Mouse (Mus musculus): ENCODE measurements around the gene Daam1. TPM values are rescaled to one million over a fixed set of nuclear protein-coding genes. Genes with fewer than 3 reads are reported as not detected.
A peak's percentile ranks its signal among the peaks of the same experiment; 100 is the strongest.

The Daam1 gene
- polyA plus RNA-seq, 1 experiment from 2014 or later, result 25.0 TPM

DNA sequence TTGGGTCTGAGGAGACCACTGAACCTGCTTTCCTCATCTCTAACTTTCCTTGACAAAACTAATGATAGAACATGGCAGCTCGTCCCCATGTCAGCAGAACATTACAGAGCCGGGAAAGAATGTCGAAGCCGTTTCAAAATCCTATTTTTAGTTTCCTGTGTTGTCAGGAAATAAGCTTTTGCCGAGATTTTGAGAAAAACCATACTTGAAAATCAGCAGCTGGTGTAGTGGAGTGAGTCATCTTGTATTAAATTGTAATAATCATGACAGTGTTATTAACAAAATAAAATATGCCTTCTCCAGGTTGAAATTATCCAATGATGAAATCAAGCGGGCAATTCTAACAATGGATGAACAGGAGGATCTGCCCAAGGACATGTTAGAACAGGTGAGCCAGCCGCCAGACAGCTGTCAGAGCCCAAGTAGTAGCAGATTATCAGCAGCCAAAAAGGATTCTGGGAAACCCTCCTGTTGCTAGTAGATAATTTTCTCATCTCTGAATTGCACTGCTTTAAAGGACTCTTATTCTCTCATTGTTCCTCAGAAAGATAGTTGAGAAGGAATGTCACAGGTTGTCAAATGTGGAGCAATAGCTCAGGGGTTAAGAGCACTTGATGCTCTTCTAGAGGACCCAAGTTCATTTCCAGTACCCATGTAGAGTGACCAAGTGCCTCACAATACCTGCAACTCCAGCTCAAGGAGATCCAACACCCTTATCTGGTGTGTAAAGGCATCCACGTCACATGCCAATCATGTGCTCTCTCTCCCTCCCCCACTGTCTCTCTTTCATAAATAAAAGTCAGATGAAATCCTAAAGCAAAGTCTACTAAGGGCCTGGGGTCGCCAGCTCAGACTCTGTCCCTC is 140.1 kb downstream of the Daam1 start:
- no peak overlapping the region for H3K27ac ChIP-seq
- no peak overlapping the region for H3K9ac ChIP-seq
- peaks cover 62% of the 10 kb centered on the region for H3K36me3 ChIP-seq
- H3K27me3 ChIP-seq, result no peaks in the 10 kb centered on the region
- H3K9me3 ChIP-seq, result no peaks in the 10 kb centered on the region
- no peak overlapping the region for H3K4me2 ChIP-seq
- 89% methylated on average over 9 of the region's 9 CpGs for WGBS
- ATAC-seq (ENCODE audit: low FRiP score), result no peak
- H3K4me1 ChIP-seq (replicated peaks), result peaks cover 27% of the 10 kb centered on the region
- H3K4me3 ChIP-seq, result no peak overlapping the region

- Histone ChIP-seq H3K9ac (no peak overlapping the region), H3K9me3 (no peaks in the 10 kb centered on the region), H3K4me3 (no peak overlapping the region), H3K4me2 (no peak overlapping the region), H3K27me3 (no peaks in the 10 kb centered on the region), H3K4me1 (replicated peaks) (peaks cover 31% of the 10 kb centered on the region), H3K27ac (no peak overlapping the region), H3K36me3 (peaks cover 73% of the 10 kb centered on the region)
- ATAC-seq (ENCODE audit: low FRiP score), result no peak
- 89% methylated on average over 5 of the region's 5 CpGs for WGBS
These were observed 141.2 kb downstream of the Daam1 start for GRCm38 (mm10) chr12:71972126-71972525.

DNA sequence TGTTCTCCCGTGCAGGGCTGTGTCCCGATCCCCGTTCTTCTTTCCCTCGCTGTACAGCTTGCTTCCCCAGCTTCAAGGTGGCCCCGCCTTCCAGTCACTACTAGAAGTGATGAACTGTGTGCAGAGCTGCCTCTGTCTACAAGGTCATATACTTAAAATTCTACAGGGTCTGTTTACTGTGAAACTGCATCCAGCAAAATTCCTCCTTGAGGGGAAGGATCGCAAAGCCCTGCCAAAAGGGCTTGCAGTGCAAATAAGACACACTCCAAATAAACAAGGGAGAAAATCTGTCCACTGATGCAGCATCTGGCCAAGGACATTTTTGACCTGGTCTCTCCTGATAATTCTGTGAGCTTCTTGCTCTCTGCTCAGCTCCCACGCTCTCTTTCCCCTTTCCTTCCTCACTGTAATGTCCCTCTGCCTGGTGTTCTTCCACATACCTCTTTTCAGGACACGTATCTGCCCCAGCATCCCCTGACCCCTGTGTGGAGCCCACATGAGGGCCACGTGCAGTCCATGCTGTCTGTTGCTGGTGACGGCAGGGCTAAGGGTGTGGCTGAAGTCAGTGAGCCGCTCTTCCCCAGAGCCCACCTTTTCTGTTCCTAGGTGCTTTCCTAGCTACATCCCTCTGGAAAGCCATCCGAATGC is 141.9 kb downstream of the Daam1 start:
- no peak overlapping the region for H3K4me2 ChIP-seq
- 85% methylated on average over 12 of the region's 12 CpGs for WGBS
- no peak overlapping the region for H3K9ac ChIP-seq
- H3K36me3 ChIP-seq, result peaks cover 77% of the 10 kb centered on the region
- no peak overlapping the region for H3K27ac ChIP-seq
- H3K4me1 ChIP-seq (replicated peaks), result peaks cover 31% of the 10 kb centered on the region
- no peak overlapping the region for H3K4me3 ChIP-seq
- H3K9me3 ChIP-seq, result no peaks in the 10 kb centered on the region
- no peaks in the 10 kb centered on the region for H3K27me3 ChIP-seq
- no peak for ATAC-seq (ENCODE audit: low FRiP score)

DNA sequence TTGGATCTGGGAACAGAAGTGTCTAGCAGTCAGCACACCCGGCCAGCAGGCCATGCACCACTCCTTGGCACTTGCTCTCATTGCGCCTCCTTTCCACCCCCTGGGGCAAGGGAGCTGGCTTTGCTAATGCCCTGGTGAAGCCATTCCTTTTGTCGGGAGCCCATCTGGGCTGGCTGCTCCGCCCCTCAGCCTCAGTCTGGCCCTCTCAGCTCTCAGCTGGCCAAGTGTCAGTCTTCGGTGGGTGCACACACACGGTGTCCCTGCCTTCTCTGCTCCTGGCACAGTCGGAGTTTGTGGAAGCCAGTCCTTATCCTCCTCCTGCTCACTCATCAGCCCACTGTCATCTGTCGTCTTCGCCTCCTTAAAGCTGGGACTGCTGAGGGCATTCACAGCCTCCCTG is 142.7 kb downstream of the Daam1 start:
- H3K9me3 ChIP-seq, result no peaks in the 10 kb centered on the region
- ATAC-seq (ENCODE audit: low FRiP score), result no peak
- peaks cover 31% of the 10 kb centered on the region for H3K4me1 ChIP-seq (replicated peaks)
- H3K27ac ChIP-seq, result no peak overlapping the region
- no peak overlapping the region for H3K9ac ChIP-seq
- peaks cover 80% of the 10 kb centered on the region for H3K36me3 ChIP-seq
- H3K4me3 ChIP-seq, result no peak overlapping the region
- H3K4me2 ChIP-seq, result no peak overlapping the region
- no peaks in the 10 kb centered on the region for H3K27me3 ChIP-seq
- 58% methylated on average over 9 of the region's 9 CpGs for WGBS

GRCm38 (mm10) chr12:71975626-71976025 is 144.7 kb downstream of the Daam1 start:
- H3K36me3 ChIP-seq, result peaks cover 83% of the 10 kb centered on the region
- H3K4me2 ChIP-seq, result no peak overlapping the region
- peaks cover 16% of the 10 kb centered on the region for H3K4me1 ChIP-seq (replicated peaks)
- ATAC-seq (ENCODE audit: low FRiP score), result no peak
- no peak overlapping the region for H3K27ac ChIP-seq
- no peaks in the 10 kb centered on the region for H3K9me3 ChIP-seq
- 79% methylated on average over 1 of the region's 1 CpGs for WGBS
- no peak overlapping the region for H3K9ac ChIP-seq
- no peak overlapping the region for H3K4me3 ChIP-seq
- no peaks in the 10 kb centered on the region for H3K27me3 ChIP-seq

- H3K9ac ChIP-seq, result no peak overlapping the region
- H3K27me3 ChIP-seq, result no peaks in the 10 kb centered on the region
- WGBS, result 68% methylated on average over 7 of the region's 7 CpGs
- no peak overlapping the region for H3K4me3 ChIP-seq
- peaks cover 84% of the 10 kb centered on the region for H3K36me3 ChIP-seq
- H3K27ac ChIP-seq, result peak overlapping the region; percentile 55
- H3K4me1 ChIP-seq (replicated peaks), result peaks cover 16% of the 10 kb centered on the region
- no peak for ATAC-seq (ENCODE audit: low FRiP score)
- no peak overlapping the region for H3K4me2 ChIP-seq
- H3K9me3 ChIP-seq, result no peaks in the 10 kb centered on the region
These were observed 145.6 kb downstream of the Daam1 start for GRCm38 (mm10) chr12:71976361-71976960.

DNA sequence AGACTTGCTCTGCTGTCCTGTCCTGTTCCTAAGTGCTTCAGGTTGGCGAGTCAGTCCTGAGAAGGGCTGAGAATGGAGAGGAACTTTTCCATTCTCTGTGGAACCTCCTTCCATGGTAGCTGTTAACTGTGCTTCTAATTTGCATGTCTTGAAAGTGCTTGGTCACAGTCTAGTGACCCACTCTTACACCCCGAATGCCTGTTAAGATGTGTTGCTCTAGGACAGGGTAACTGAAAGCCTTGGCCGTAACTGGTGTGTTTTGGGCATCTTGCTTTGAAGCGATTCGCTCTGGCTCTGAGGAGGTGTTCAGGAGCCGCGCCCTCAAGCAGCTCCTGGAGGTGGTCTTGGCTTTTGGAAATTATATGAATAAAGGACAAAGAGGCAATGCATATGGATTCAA is 146.5 kb downstream of the Daam1 start:
- Histone ChIP-seq H3K9ac (no peak overlapping the region), H3K4me1 (replicated peaks) (peaks cover 16% of the 10 kb centered on the region), H3K27me3 (no peaks in the 10 kb centered on the region), H3K36me3 (peaks cover 81% of the 10 kb centered on the region), H3K9me3 (no peaks in the 10 kb centered on the region), H3K4me3 (no peak overlapping the region), H3K27ac (no peak overlapping the region), H3K4me2 (no peak overlapping the region)
- no peak for ATAC-seq (ENCODE audit: low FRiP score)
- WGBS, result 93% methylated on average over 7 of the region's 7 CpGs

DNA sequence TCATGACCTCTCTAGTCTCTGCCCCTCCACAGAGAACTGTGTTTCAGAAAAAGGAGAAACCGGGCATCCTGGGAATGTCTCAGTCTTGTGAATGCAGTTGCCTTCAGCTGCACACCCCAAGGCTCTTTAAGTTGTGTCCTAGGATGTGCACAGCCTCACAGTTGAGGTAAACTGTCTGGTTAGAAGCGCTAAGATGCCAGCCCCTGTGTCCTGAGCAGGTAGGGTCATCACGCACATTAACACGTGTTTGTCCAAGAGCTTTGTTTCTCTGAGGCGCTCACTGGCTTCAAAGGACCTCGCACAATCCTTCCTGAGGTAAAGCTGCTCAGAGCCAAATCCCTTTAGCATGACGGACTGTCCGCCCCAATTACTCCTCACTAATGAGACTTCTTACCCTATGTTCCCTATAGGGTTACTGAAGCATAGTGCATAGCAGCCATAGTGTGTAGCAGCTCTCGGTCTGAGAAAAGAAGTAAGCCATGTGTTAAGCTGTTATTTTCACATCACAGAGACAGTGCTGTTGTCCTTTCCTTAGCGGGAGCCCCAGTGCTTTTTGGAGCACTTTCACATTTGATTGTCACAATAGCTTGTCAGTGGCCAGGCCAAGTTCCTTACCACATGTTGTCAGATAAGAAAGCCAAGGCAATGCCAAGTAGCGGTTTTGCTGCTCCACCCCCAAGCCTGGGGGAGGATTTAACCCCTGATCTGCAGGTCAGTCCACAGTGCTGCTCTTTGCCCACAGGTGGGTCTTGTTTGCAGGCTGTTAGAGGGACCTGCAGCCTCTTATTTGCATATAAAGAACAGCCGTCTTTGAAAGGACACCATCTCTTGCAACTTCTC is 147.9 kb downstream of the Daam1 start:
- Histone ChIP-seq H3K4me2 (no peak overlapping the region), H3K27me3 (no peaks in the 10 kb centered on the region), H3K4me1 (replicated peaks) (peaks cover 10% of the 10 kb centered on the region), H3K36me3 (peaks cover 81% of the 10 kb centered on the region), H3K27ac (no peak overlapping the region), H3K9ac (no peak overlapping the region), H3K4me3 (no peak overlapping the region), H3K9me3 (no peaks in the 10 kb centered on the region)
- ATAC-seq (ENCODE audit: low FRiP score), result no peak
- WGBS, result 60% methylated on average over 12 of the region's 12 CpGs

DNA sequence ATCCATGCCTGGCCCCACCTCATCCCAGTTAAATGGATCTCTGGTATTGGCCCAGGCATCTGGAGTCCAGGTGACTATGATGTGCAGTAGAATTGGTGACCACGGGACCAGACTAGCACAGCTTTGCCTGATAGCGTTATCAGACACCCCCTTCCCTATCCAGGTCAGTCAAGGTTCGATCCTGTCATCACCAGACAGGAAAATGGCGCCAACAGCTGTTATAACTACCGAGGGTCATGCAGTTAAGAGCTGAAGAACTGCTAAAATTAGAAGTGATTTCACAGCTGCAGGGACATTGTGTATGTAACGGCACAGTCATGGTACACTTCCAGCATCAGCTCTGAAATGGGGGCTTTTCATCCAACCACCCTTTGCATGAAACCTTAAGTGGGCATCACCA is 149.3 kb downstream of the Daam1 start:
- WGBS, result 84% methylated on average over 6 of the region's 6 CpGs
- ATAC-seq (ENCODE audit: low FRiP score), result no peak
- H3K4me3 ChIP-seq, result no peak overlapping the region
- H3K27me3 ChIP-seq, result no peaks in the 10 kb centered on the region
- peaks cover 10% of the 10 kb centered on the region for H3K4me1 ChIP-seq (replicated peaks)
- H3K9ac ChIP-seq, result no peak overlapping the region
- no peaks in the 10 kb centered on the region for H3K9me3 ChIP-seq
- H3K4me2 ChIP-seq, result no peak overlapping the region
- peaks cover 83% of the 10 kb centered on the region for H3K36me3 ChIP-seq
- no peak overlapping the region for H3K27ac ChIP-seq

DNA sequence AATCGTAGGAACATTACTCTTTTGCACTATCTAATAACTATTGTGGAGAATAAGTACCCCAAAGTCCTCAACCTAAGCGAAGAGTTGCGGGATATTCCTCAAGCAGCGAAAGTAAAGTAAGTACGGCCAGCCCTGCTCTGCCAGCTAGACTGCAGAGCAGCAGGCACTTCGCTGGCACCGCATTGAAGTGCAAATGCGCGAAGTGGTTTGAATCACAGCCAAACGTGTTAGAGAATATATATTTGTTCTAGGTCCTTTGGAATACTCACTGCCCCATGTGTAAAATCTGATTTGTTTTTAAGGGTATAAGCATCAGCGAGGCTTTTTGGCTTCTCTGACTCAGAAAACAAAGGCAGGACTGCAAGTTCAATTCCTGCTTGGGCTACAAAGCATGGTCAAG is 149.9 kb downstream of the Daam1 start:
- H3K36me3 ChIP-seq, result peaks cover 83% of the 10 kb centered on the region
- H3K4me2 ChIP-seq, result no peak overlapping the region
- ATAC-seq (ENCODE audit: low FRiP score), result no peak
- H3K27ac ChIP-seq, result peak overlapping the region; percentile 45; the same call in 1 of the 2 replicates
- H3K27me3 ChIP-seq, result no peaks in the 10 kb centered on the region
- H3K4me1 ChIP-seq (replicated peaks), result peaks cover 7% of the 10 kb centered on the region
- WGBS, result 78% methylated on average over 11 of the region's 11 CpGs
- H3K4me3 ChIP-seq, result no peak overlapping the region
- no peak overlapping the region for H3K9ac ChIP-seq
- H3K9me3 ChIP-seq, result no peaks in the 10 kb centered on the region

- Histone ChIP-seq H3K9ac (no peak overlapping the region), H3K4me2 (no peak overlapping the region), H3K9me3 (no peaks in the 10 kb centered on the region), H3K4me1 (replicated peaks) (peaks cover 2% of the 10 kb centered on the region), H3K27ac (peak overlapping the region; percentile 45; the same call in 1 of the 2 replicates), H3K27me3 (no peaks in the 10 kb centered on the region), H3K4me3 (no peak overlapping the region), H3K36me3 (peaks cover 83% of the 10 kb centered on the region)
- 78% methylated on average over 8 of the region's 8 CpGs for WGBS
- no peak for ATAC-seq (ENCODE audit: low FRiP score)
These were observed 150.4 kb downstream of the Daam1 start for GRCm38 (mm10) chr12:71981250-71981649.

DNA sequence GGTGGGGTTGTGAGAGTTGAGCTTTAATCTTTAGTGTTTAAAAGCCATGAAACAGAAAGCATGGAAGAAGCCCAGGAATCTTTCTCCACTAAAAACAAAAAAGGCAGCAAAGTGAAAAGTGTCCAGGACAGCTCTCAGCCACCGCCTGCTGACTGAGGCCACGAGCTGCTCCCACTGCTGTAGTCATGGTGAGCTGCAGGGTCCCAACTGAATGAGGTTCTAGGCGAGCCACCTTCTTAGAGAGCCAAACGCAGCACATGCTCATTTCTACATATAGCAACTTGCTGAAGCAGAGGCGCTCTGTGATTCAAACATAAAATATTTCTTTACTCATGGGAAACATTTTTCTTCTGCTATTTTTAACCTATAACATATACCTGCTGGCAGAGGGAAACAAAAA is 150.9 kb downstream of the Daam1 start:
- H3K9me3 ChIP-seq, result no peaks in the 10 kb centered on the region
- H3K27me3 ChIP-seq, result no peaks in the 10 kb centered on the region
- peaks cover 83% of the 10 kb centered on the region for H3K36me3 ChIP-seq
- H3K4me3 ChIP-seq, result no peak overlapping the region
- no peak overlapping the region for H3K27ac ChIP-seq
- no peaks in the 10 kb centered on the region for H3K4me1 ChIP-seq (replicated peaks)
- no peak overlapping the region for H3K4me2 ChIP-seq
- no peak for ATAC-seq (ENCODE audit: low FRiP score)
- no peak overlapping the region for H3K9ac ChIP-seq
- WGBS, result 73% methylated on average over 5 of the region's 5 CpGs

Measured in hindbrain, embryonic 13.5 days (tissue).